Mouse (Mus musculus) liver, embryonic 11.5 days (tissue): ENCODE measurements around the gene Vps11. TPM values are rescaled to one million over a fixed set of nuclear protein-coding genes. Genes with fewer than 3 reads are reported as not detected.
A peak's percentile ranks its signal among the peaks of the same experiment; 100 is the strongest.

ENCODE experiments used
- microRNA-seq: library from miRNA; unstranded; fragments of <30 nt; microRNA quantifications from one replicate; pipeline ENCODE4, GENCODE M21; 2017; ENCODE audit warnings: borderline number of aligned reads
- polyA plus RNA-seq: library from polyadenylated mRNA; unstranded; fragments of >200 nt; fragmentation: Nextera tagmentation; extraction: Ambion mirVana; gene quantifications from 2 replicates; pipeline ENCODE4 v1.2.1, GENCODE M21; 2014

Gene Vps11
- polyA plus RNA-seq, 1 experiment from 2014 or later = 25.2 TPM

Small RNA genes within 50 kb of the gene (microRNA-seq; reads per million reads assigned to microRNA genes)
- 25.3 reads per million, percentile 35 among the genes with 10 or more reads in this experiment for gene Gm44335
- not detected for gene Mir7085

Other genes with a start within 250 kb of the Vps11 start
- not detected in 2 replicates for gene Gm49380, start 248.2 kb downstream of the Vps11 start, polyA plus RNA-seq
- gene Rnf26, start 248.2 kb downstream of the Vps11 start, polyA plus RNA-seq = 61.1 and 62.3 TPM in 2 replicates
- gene Mcam, start 227.2 kb downstream of the Vps11 start, polyA plus RNA-seq = 12.0 and 13.0 TPM in 2 replicates
- 12.0 and 12.7 TPM in 2 replicates for gene Cbl, start 127.6 kb downstream of the Vps11 start, polyA plus RNA-seq
- not detected in 2 replicates for gene Ccdc153, start 121.0 kb downstream of the Vps11 start, polyA plus RNA-seq
- 0.10 TPM in 1 of 2 replicates, not detected in the other for gene Pdzd3, start 110.2 kb downstream of the Vps11 start, polyA plus RNA-seq
- 4.3 and 4.9 TPM in 2 replicates for gene Nlrx1, start 93.1 kb downstream of the Vps11 start, polyA plus RNA-seq
- gene Abcg4, start 73.1 kb downstream of the Vps11 start, polyA plus RNA-seq = 11.6 and 13.8 TPM in 2 replicates
- gene Hinfp, start 56.0 kb downstream of the Vps11 start, polyA plus RNA-seq = 19.3 and 20.2 TPM in 2 replicates
- 8.9 and 9.3 TPM in 2 replicates for gene C2cd2l, start 41.4 kb downstream of the Vps11 start, polyA plus RNA-seq
- gene Dpagt1, start 35.7 kb downstream of the Vps11 start, polyA plus RNA-seq = 39.5 and 41.9 TPM in 2 replicates
- 250 TPM in 2 replicates for gene H2afx, start 27.0 kb downstream of the Vps11 start, polyA plus RNA-seq
- gene Hmbs, start 17.4 kb downstream of the Vps11 start, polyA plus RNA-seq = 879 and 949 TPM in 2 replicates
- gene Hyou1, start 17.8 kb upstream of the Vps11 start, polyA plus RNA-seq = 37.1 and 37.7 TPM in 2 replicates
- gene Slc37a4, start 35.2 kb upstream of the Vps11 start, polyA plus RNA-seq = 33.2 TPM in 2 replicates
- 2,656 and 2,838 TPM in 2 replicates for gene Rps25, start 45.5 kb upstream of the Vps11 start, polyA plus RNA-seq
- 99.5 and 107 TPM in 2 replicates for gene Trappc4, start 45.9 kb upstream of the Vps11 start, polyA plus RNA-seq
- 25.0 and 26.1 TPM in 2 replicates for gene Ccdc84, start 56.9 kb upstream of the Vps11 start, polyA plus RNA-seq
- not detected in 2 replicates for gene Foxr1, start 79.5 kb upstream of the Vps11 start, polyA plus RNA-seq
- gene Upk2, start 93.3 kb upstream of the Vps11 start, polyA plus RNA-seq = not detected in 2 replicates
- 4.1 and 5.0 TPM in 2 replicates for gene Bcl9l, start 121.2 kb upstream of the Vps11 start, polyA plus RNA-seq
- gene Cxcr5, start 200.2 kb upstream of the Vps11 start, polyA plus RNA-seq = 0.47 TPM in 1 of 2 replicates, not detected in the other
- 8.4 and 10.2 TPM in 2 replicates for gene Ddx6, start 243.2 kb upstream of the Vps11 start, polyA plus RNA-seq